Mouse (Mus musculus): ENCODE data around the gene Chn2. TPM values are rescaled to one million over a fixed set of nuclear protein-coding genes. Genes with fewer than 3 reads are reported as not detected.

Gene Chn2
- total and polyA plus RNA-seq, 2 experiments from 2014 or later, result 33.3 to 49.4 TPM

DNA sequence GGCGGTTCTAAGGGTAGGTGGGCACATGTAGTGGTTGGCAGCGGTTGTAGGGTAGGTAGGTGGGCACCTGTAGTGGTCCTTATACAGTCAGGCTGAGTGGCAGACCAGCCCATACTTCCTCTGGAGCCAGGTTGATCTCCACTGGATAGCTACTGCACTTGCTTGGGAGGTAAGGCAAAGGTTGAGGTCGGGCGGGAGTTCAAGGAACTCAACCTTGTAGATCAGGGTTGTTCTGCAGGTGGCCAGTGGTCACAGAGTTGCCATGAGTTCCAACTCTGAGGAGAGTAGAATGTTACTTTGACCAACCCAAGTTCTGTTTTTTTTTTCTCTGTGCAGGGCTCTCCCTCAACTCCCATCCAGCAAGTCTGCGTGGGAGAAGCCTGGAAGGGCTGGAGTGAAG lies 289.4 kb downstream of the Chn2 start:
- DNase-seq (no peak), ATAC-seq (no peak)
- Histone ChIP-seq H3K4me1 (ENCODE audit: insufficient read depth) (peaks cover 10% of the 10 kb centered on the region), H3K27ac (ENCODE audit: low read depth, low read length) (no peak overlapping the region), H3K4me2 (ENCODE audit: low read depth) (no peak overlapping the region), H3K9me3 (ENCODE audit: low read length) (no peaks in the 10 kb centered on the region), H3K9ac (no peak overlapping the region), H3K36me3 (ENCODE audit: insufficient read depth) (no peaks in the 10 kb centered on the region), H3K4me3 (ENCODE audit: low read depth, low read length) (no peak overlapping the region), H3K27me3 (ENCODE audit: insufficient read depth, low read length) (peaks cover 15% of the 10 kb centered on the region; the same call in 1 of the 2 replicates)
- no peak for TF ChIP-seq CTCF (IDR thresholded peaks at IDR 0.05; ENCODE audit: low read depth)
- 97% methylated on average over 5 of the region's 5 CpGs for WGBS

DNA sequence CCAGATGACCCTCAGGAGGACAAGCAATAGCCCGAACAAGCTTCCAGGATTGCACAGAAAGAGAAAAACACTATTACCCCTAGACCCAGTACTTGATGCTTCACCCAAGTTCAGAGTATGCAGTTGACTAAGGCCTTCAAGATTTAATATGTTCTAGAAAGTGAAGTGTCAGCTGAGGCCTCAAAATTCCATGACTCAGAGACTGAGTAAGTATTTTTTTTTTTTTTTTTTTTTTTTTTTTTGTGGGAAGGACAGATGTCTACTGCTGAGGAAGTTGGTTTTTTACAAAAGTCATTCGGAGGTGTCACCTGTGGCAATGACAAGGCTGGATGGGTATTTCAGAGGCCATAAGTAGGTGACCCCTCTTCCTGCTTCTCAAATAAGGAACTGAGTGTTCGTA lies 290.2 kb downstream of the Chn2 start:
- H3K9ac ChIP-seq, result no peak overlapping the region
- DNase-seq, result no peak
- no peak overlapping the region for H3K4me3 ChIP-seq (ENCODE audit: low read depth, low read length)
- 87% methylated on average over 3 of the region's 3 CpGs for WGBS
- no peak overlapping the region for H3K27ac ChIP-seq (ENCODE audit: low read depth, low read length)
- H3K27me3 ChIP-seq (ENCODE audit: insufficient read depth, low read length), result peaks cover 15% of the 10 kb centered on the region; the same call in 1 of the 2 replicates
- no peaks in the 10 kb centered on the region for H3K9me3 ChIP-seq (ENCODE audit: low read length)
- TF ChIP-seq CTCF (IDR thresholded peaks at IDR 0.05; ENCODE audit: low read depth), result no peak
- no peak for ATAC-seq
- H3K36me3 ChIP-seq (ENCODE audit: insufficient read depth), result no peaks in the 10 kb centered on the region
- peaks cover 10% of the 10 kb centered on the region for H3K4me1 ChIP-seq (ENCODE audit: insufficient read depth)
- no peak overlapping the region for H3K4me2 ChIP-seq (ENCODE audit: low read depth)

DNA sequence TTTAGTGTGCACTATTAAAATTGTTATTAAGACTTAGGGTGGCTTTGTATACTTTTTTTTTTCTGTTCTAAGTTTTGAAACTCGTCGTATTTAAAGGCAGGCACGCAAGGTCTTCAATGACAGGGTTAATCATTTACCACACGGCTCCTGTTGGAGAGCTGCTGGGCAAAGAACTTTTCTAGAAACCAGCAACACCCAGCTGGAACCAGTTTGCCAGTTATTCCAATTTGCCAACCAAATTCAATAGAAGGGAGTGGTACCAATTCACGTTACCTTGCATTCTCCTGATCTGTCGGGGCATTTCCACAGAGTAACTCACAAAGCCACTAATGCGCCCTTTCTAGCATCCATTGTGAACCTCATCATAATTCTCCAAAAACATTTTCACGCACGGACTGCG lies 290.8 kb downstream of the Chn2 start:
- 52% methylated on average over 10 of the region's 10 CpGs for WGBS
- Histone ChIP-seq H3K9ac (no peak overlapping the region), H3K27ac (ENCODE audit: low read depth, low read length) (no peak overlapping the region), H3K4me3 (ENCODE audit: low read depth, low read length) (no peak overlapping the region), H3K4me1 (ENCODE audit: insufficient read depth) (peaks cover 10% of the 10 kb centered on the region), H3K27me3 (ENCODE audit: insufficient read depth, low read length) (peaks cover 14% of the 10 kb centered on the region; the same call in 1 of the 2 replicates), H3K4me2 (ENCODE audit: low read depth) (no peak overlapping the region), H3K9me3 (ENCODE audit: low read length) (no peaks in the 10 kb centered on the region), H3K36me3 (ENCODE audit: insufficient read depth) (no peaks in the 10 kb centered on the region)
- DNase-seq, result no peak
- no peak for ATAC-seq
- TF ChIP-seq CTCF (IDR thresholded peaks at IDR 0.05; ENCODE audit: low read depth), result no peak

DNA sequence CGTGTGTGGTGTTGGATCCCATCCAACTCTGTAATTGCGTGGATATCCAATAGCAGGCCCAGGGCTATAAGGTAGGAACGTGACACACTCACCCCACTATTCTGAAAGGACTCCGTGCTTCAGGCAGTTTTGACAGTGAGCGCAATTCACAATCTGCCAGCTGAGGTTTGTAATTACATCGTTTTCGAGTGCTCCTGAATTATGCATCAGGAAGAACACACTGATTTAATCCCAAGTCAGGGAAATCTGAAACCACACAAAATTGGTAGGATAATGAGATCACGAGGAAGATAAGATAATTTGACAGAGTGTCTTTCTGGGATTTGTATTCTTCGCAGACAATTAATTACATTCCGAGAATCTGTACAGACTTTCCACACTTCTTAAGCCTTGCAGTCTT lies 292.4 kb downstream of the Chn2 start:
- WGBS, result 7% methylated on average over 10 of the region's 10 CpGs
- DNase-seq (peak; percentile 77), ATAC-seq (peak; percentile 86)
- H3K36me3 ChIP-seq (ENCODE audit: insufficient read depth), result no peaks in the 10 kb centered on the region
- peaks cover 10% of the 10 kb centered on the region for H3K4me1 ChIP-seq (ENCODE audit: insufficient read depth)
- no peak overlapping the region for H3K9ac ChIP-seq
- H3K27me3 ChIP-seq (ENCODE audit: insufficient read depth, low read length), result 0 out of 2 replicates have a peak, but pooled peaks cover 3% of the 10 kb centered on the region
- no peaks in the 10 kb centered on the region for H3K9me3 ChIP-seq (ENCODE audit: low read length)
- no peak for TF ChIP-seq CTCF (IDR thresholded peaks at IDR 0.05; ENCODE audit: low read depth)
- no peak overlapping the region for H3K4me3 ChIP-seq (ENCODE audit: low read depth, low read length)
- no peak overlapping the region for H3K27ac ChIP-seq (ENCODE audit: low read depth, low read length)
- 0 out of 2 replicates have a peak overlapping the region, but pooled peaks have one; percentile 6 for H3K4me2 ChIP-seq (ENCODE audit: low read depth)

DNA sequence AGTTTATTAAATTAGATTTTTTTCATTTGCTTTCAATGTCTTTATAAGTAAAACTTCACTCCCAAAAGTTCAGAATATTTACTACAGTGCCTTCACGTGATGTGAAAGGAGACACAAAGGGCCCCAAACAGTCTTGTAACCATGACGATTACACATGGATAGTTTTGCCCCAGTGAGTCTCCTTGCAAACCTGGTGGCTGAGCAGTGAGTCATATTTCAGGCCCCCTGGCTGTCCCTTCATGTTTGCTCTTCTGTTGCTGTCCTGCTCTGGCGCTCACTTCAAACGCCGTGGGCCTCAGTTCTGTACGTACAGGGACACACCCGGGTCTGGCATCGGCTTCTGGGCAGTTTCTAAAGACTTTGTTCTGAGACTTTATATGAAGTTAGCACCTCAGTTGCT lies 292.8 kb downstream of the Chn2 start:
- Histone ChIP-seq H3K27ac (ENCODE audit: low read depth, low read length) (no peak overlapping the region), H3K4me1 (ENCODE audit: insufficient read depth) (peaks cover 10% of the 10 kb centered on the region), H3K4me2 (ENCODE audit: low read depth) (no peak overlapping the region), H3K27me3 (ENCODE audit: insufficient read depth, low read length) (0 out of 2 replicates have a peak, but pooled peaks cover 3% of the 10 kb centered on the region), H3K9ac (no peak overlapping the region), H3K4me3 (ENCODE audit: low read depth, low read length) (no peak overlapping the region), H3K36me3 (ENCODE audit: insufficient read depth) (no peaks in the 10 kb centered on the region), H3K9me3 (ENCODE audit: low read length) (no peaks in the 10 kb centered on the region)
- DNase-seq (peak; percentile 24), ATAC-seq (peak; percentile 36)
- 14% methylated on average over 8 of the region's 8 CpGs for whole genome bisulfite sequencing
- TF ChIP-seq CTCF (IDR thresholded peaks at IDR 0.05; ENCODE audit: low read depth), result no peak

DNA sequence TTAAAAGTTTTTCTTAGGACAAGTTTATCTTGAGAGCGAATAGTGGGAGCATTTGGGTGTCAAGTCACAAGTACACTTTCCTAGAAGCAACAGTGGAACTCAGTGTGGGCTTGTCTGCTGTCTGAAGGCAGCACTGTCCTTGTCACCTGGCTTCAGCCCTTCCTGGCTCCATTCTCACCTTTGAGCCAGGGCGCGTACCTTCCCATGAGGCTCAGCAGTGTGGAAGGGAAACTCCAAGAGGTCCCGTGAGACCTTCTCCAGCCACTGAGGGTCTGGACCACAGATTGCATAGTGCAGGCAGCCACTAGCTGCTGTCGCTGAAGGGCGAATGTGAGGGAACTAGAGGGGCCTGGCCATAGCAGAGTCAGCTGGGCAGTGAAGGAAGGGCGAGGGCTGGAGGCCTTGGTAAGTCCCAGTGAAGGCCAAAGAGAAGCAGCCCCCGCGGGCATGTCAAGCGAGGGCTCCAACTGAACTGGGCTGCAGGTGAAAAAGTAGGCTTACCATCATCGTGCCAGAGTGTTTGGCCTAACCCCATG lies 293.8 kb downstream of the Chn2 start:
- ATAC-seq (no peak), DNase-seq (no peak)
- no peaks in the 10 kb centered on the region for H3K36me3 ChIP-seq (ENCODE audit: insufficient read depth)
- H3K27ac ChIP-seq (ENCODE audit: low read depth, low read length), result no peak overlapping the region
- no peak overlapping the region for H3K4me3 ChIP-seq (ENCODE audit: low read depth, low read length)
- H3K9me3 ChIP-seq (ENCODE audit: low read length), result no peaks in the 10 kb centered on the region
- no peak overlapping the region for H3K4me2 ChIP-seq (ENCODE audit: low read depth)
- 60% methylated on average over 11 of the region's 11 CpGs for WGBS
- H3K27me3 ChIP-seq (ENCODE audit: insufficient read depth, low read length), result no peaks in the 10 kb centered on the region
- no peak for TF ChIP-seq CTCF (IDR thresholded peaks at IDR 0.05; ENCODE audit: low read depth)
- no peak overlapping the region for H3K9ac ChIP-seq
- H3K4me1 ChIP-seq (ENCODE audit: insufficient read depth), result peaks cover 6% of the 10 kb centered on the region

DNA sequence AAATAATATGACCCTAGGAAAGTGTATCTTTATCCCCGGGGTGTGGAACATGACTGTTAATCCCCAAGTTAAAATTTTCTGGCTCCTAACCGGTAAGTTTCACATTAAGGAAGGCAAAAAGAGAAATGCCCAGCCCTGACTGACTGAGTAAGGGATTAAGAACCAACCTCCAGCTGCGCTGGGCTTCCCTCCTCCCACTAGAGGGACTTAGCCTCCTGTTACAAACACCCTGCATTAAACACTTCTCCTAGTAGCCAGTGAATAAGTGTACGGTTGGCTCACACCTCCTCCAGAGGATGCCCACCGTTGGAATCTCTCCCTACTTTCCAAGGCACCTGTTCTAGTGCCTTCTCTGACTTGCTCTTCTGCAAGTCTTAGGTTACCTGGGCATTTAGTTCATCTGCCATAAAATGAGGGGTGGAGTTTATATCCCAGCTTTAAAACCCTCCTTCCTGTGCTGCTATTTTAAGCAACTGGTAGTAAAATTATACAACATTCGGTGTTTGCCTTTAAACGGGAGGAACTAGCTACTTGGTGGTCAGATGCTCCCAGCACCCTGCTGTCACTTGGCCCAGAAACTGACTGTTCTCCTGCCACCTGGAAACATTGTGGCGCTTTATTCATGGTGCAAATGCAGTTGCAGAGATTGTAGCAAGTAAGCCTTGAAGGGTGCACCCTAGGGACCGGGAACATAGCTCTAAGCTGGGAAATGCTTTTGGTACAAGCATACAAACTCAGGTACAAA lies 294.5 kb downstream of the Chn2 start:
- Histone ChIP-seq H3K4me2 (ENCODE audit: low read depth) (no peak overlapping the region), H3K9me3 (ENCODE audit: low read length) (no peaks in the 10 kb centered on the region), H3K4me3 (ENCODE audit: low read depth, low read length) (no peak overlapping the region), H3K36me3 (ENCODE audit: insufficient read depth) (no peaks in the 10 kb centered on the region), H3K9ac (no peak overlapping the region), H3K27ac (ENCODE audit: low read depth, low read length) (no peak overlapping the region), H3K27me3 (ENCODE audit: insufficient read depth, low read length) (no peaks in the 10 kb centered on the region), H3K4me1 (ENCODE audit: insufficient read depth) (peaks cover 6% of the 10 kb centered on the region; the same call in 1 of the 2 replicates)
- WGBS, result 33% methylated on average over 9 of the region's 9 CpGs
- ATAC-seq (no peak), DNase-seq (no peak)
- TF ChIP-seq CTCF (IDR thresholded peaks at IDR 0.05; ENCODE audit: low read depth), result no peak

All from forebrain, postnatal 0 days (tissue).